Mouse (Mus musculus) myocyte (in vitro differentiated cells): ENCODE results near the gene 2700049A03Rik. TPM values are rescaled to one million over a fixed set of nuclear protein-coding genes. Genes with fewer than 3 reads are reported as not detected.

Source experiments
- H3K27me3 ChIP-seq: one replicate; pipeline ENCODE4 v1.6.1; 2011; ENCODE audit not compliant: control insufficient read depth, insufficient read depth, insufficient read length
- H3K36me3 ChIP-seq: one replicate; pipeline ENCODE4 v1.6.1; 2011; ENCODE audit not compliant: control insufficient read depth, insufficient read depth
- H3K4me2 ChIP-seq: one replicate; pipeline ENCODE4 v1.6.1; 2011; ENCODE audit warnings: low read depth, control low read depth
- H3K4me3 ChIP-seq: one replicate; pipeline ENCODE4 v1.5.1; 2011; ENCODE audit warnings: mild to moderate bottlenecking, control low read depth, moderate library complexity
- H3K79me2 ChIP-seq: one replicate; pipeline ENCODE4 v1.6.1; 2011; ENCODE audit not compliant: control insufficient read depth, insufficient read depth
- H3ac ChIP-seq: one replicate; pipeline ENCODE4 v1.6.1; 2011; ENCODE audit not compliant: control insufficient read depth, insufficient read length
- CEBPB ChIP-seq: IDR thresholded peaks from 2 replicates; pipeline ENCODE4 v1.6.1; 2011; ENCODE audit warnings: mild to moderate bottlenecking, moderate library complexity; ENCODE audit not compliant: poor library complexity, insufficient read depth, severe bottlenecking
- E2F4 ChIP-seq: IDR thresholded peaks from one replicate; pipeline ENCODE4 v1.6.1; 2011; ENCODE audit warnings: mild to moderate bottlenecking, control low read depth, moderate library complexity; ENCODE audit not compliant: insufficient read depth
- MAX ChIP-seq: IDR thresholded peaks from one replicate; pipeline ENCODE4 v1.6.1; 2011; ENCODE audit warnings: low read depth, mild to moderate bottlenecking, control low read depth
- MYOD1 ChIP-seq, 3 experiments: IDR thresholded peaks; one replicate each; pipeline ENCODE4 v1.6.1; 2011; ENCODE audit warnings: control low read depth in 2 of 3, low read depth in 2 of 3, mild to moderate bottlenecking in 2 of 3, moderate library complexity in 1 of 3; ENCODE audit not compliant: insufficient read length in 2 of 3, control insufficient read depth in 1 of 3
- MYOG ChIP-seq, 3 experiments: IDR thresholded peaks; one replicate each; pipeline ENCODE4 v1.6.1; 2011; ENCODE audit warnings: control low read depth in 2 of 3, low read depth in 2 of 3, mild to moderate bottlenecking in 2 of 3; ENCODE audit not compliant: insufficient read length in 2 of 3, control insufficient read depth in 1 of 3, insufficient read depth in 1 of 3
- POLR2A ChIP-seq: IDR thresholded peaks from one replicate; pipeline ENCODE4 v1.6.1; 2011; ENCODE audit warnings: low read depth, mild to moderate bottlenecking, control low read depth, moderate library complexity; ENCODE audit not compliant: insufficient read length
- POLR2AphosphoS2 ChIP-seq: IDR thresholded peaks from one replicate; pipeline ENCODE4 v1.6.1; 2011; ENCODE audit warnings: low read depth, control low read depth; ENCODE audit not compliant: insufficient read length
- REST ChIP-seq: IDR thresholded peaks from one replicate; pipeline ENCODE4 v1.6.1; 2011; ENCODE audit warnings: mild to moderate bottlenecking, control low read depth, moderate library complexity; ENCODE audit not compliant: insufficient read depth, insufficient read length
- SRF ChIP-seq: IDR thresholded peaks from one replicate; pipeline ENCODE4 v1.6.1; 2011; ENCODE audit warnings: low read depth; ENCODE audit not compliant: control insufficient read depth, insufficient read length
- TCF12 ChIP-seq: IDR thresholded peaks from one replicate; pipeline ENCODE4 v1.6.1; 2011; ENCODE audit warnings: mild to moderate bottlenecking, control low read depth; ENCODE audit not compliant: poor library complexity, insufficient read depth, severe bottlenecking
- TCF3 ChIP-seq: IDR thresholded peaks from one replicate; pipeline ENCODE4 v1.6.1; 2011; ENCODE audit warnings: low read depth, control low read depth; ENCODE audit not compliant: insufficient read length
- USF1 ChIP-seq: IDR thresholded peaks from one replicate; pipeline ENCODE4 v1.6.1; 2011; ENCODE audit warnings: low read depth, mild to moderate bottlenecking, control low read depth, moderate library complexity
- polyA plus RNA-seq: library from polyadenylated mRNA; unstranded; fragments of >200 nt; fragmentation: generic; extraction: Trizol; gene quantifications from one replicate; pipeline ENCODE4 v1.2.1, GENCODE M21; 2012; ENCODE audit warnings: missing spikeins

2700049A03Rik gene
- polyA plus RNA-seq, 1 experiment: 1.9 TPM

GRCm38 (mm10) chr12:71227769-71228168 lies 91.1 kb downstream of the 2700049A03Rik start:
- no peak overlapping the region for H3K4me3 ChIP-seq
- H3K4me2 ChIP-seq: no peak overlapping the region
- no peaks in the 10 kb centered on the region for H3K79me2 ChIP-seq
- no peaks in the 10 kb centered on the region for H3K27me3 ChIP-seq
- peaks cover 4% of the 10 kb centered on the region for H3K36me3 ChIP-seq
- TF ChIP-seq POLR2AphosphoS2 (no peak), TCF12 (no peak), POLR2A (no peak)
- H3ac ChIP-seq: no peak overlapping the region

- no peak overlapping the region for H3ac ChIP-seq
- H3K4me3 ChIP-seq: no peak overlapping the region
- H3K36me3 ChIP-seq: peaks cover 4% of the 10 kb centered on the region
- no peak for TF ChIP-seq POLR2AphosphoS2
- TF ChIP-seq SRF: no peak
- TF ChIP-seq E2F4: no peak
- TF ChIP-seq USF1: no peak
- TF ChIP-seq TCF3: no peak
- no peak for TF ChIP-seq POLR2A
- no peak for TF ChIP-seq REST
- no peak for TF ChIP-seq MAX
- no peak for TF ChIP-seq MYOD1 (IDR thresholded peaks at IDR 0.05; ENCODE audit: control insufficient read depth in 1 of 3, insufficient read length in 2 of 3, low read depth in 2 of 3)
- TF ChIP-seq TCF12: no peak
- TF ChIP-seq MYOG (IDR thresholded peaks at IDR 0.05; ENCODE audit: control insufficient read depth in 1 of 3, insufficient read depth in 1 of 3, insufficient read length in 2 of 3, low read depth in 2 of 3): no peak
- no peak for TF ChIP-seq CEBPB
- no peaks in the 10 kb centered on the region for H3K27me3 ChIP-seq
- H3K4me2 ChIP-seq: no peak overlapping the region
- no peaks in the 10 kb centered on the region for H3K79me2 ChIP-seq
These were observed 92.4 kb downstream of the 2700049A03Rik start for GRCm38 (mm10) chr12:71228925-71229649.

- TF ChIP-seq POLR2AphosphoS2: no peak
- TF ChIP-seq USF1: no peak
- TF ChIP-seq TCF3: no peak
- TF ChIP-seq REST: no peak
- no peak for TF ChIP-seq POLR2A
- no peak for TF ChIP-seq CEBPB
- TF ChIP-seq SRF: no peak
- no peak for TF ChIP-seq MAX
- TF ChIP-seq TCF12: no peak
- no peak for TF ChIP-seq MYOG (IDR thresholded peaks at IDR 0.05; ENCODE audit: control insufficient read depth in 1 of 3, insufficient read depth in 1 of 3, insufficient read length in 2 of 3, low read depth in 2 of 3)
- no peak for TF ChIP-seq E2F4
- TF ChIP-seq MYOD1 (IDR thresholded peaks at IDR 0.05; ENCODE audit: control insufficient read depth in 1 of 3, insufficient read length in 2 of 3, low read depth in 2 of 3): no peak
- Histone ChIP-seq H3K79me2 (no peaks in the 10 kb centered on the region), H3K27me3 (no peaks in the 10 kb centered on the region), H3ac (no peak overlapping the region), H3K36me3 (peaks cover 4% of the 10 kb centered on the region), H3K4me3 (no peak overlapping the region), H3K4me2 (no peak overlapping the region)
These were observed 94.9 kb downstream of the 2700049A03Rik start for GRCm38 (mm10) chr12:71231561-71231960.

- H3K4me3 ChIP-seq: no peak overlapping the region
- H3K4me2 ChIP-seq: no peak overlapping the region
- no peak overlapping the region for H3ac ChIP-seq
- peaks cover 4% of the 10 kb centered on the region for H3K36me3 ChIP-seq
- TF ChIP-seq E2F4: no peak
- H3K79me2 ChIP-seq: no peaks in the 10 kb centered on the region
- no peaks in the 10 kb centered on the region for H3K27me3 ChIP-seq
These were observed 96.8 kb downstream of the 2700049A03Rik start for GRCm38 (mm10) chr12:71233426-71233825.

- H3K36me3 ChIP-seq: peaks cover 6% of the 10 kb centered on the region
- H3K4me3 ChIP-seq: no peak overlapping the region
- no peaks in the 10 kb centered on the region for H3K27me3 ChIP-seq
- H3K79me2 ChIP-seq: no peaks in the 10 kb centered on the region
- H3K4me2 ChIP-seq: no peak overlapping the region
- H3ac ChIP-seq: no peak overlapping the region
- TF ChIP-seq SRF: no peak
- TF ChIP-seq USF1: no peak
- TF ChIP-seq MAX: no peak
- TF ChIP-seq E2F4: no peak
- no peak for TF ChIP-seq MYOD1 (IDR thresholded peaks at IDR 0.05; ENCODE audit: control insufficient read depth in 1 of 3, insufficient read length in 2 of 3, low read depth in 2 of 3)
- TF ChIP-seq REST: no peak
- TF ChIP-seq TCF12: no peak
- no peak for TF ChIP-seq CEBPB
- TF ChIP-seq MYOG (IDR thresholded peaks at IDR 0.05; ENCODE audit: control insufficient read depth in 1 of 3, insufficient read depth in 1 of 3, insufficient read length in 2 of 3, low read depth in 2 of 3): no peak
- TF ChIP-seq POLR2AphosphoS2: no peak
- TF ChIP-seq POLR2A: no peak
- no peak for TF ChIP-seq TCF3
These were observed 100.4 kb downstream of the 2700049A03Rik start for GRCm38 (mm10) chr12:71237074-71237473.
